ENCODE assay signal across 9 mouse cellular contexts in the genomic region with DNA sequence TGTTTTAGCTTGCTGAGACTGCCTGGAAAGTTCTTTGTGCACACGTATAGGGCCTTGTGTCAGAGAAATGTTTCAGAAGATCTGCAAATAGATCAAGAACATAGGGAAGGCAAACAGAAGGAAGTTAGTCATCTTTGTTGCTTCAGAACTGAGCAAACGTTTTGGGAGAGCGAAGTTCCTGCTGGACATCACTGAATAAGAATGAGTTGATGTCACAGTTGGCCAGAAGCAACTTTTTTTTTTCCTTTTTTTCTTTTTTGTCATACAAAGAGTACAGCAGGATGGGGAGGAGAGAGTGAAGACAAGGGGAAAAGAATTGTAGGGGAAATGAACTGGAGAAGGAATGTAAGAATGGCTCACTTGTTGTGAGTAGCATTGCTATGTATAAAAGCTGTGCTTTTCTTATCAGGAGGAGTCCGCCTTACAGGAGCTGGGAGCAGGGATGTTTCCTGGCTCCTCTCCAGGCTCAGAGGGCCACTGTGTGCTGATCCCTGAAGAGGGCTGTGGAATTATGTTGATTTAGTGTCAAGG. TPM values are rescaled to one million over a fixed set of nuclear protein-coding genes. Genes with fewer than 3 reads are reported as not detected.
DNase-seq lines count a peak whose midpoint lies in the region; TF ChIP-seq lines count a peak whose summit lies in the region.
"Had no signal": no experiment of that assay in that cellular context is flagged by ENCODE, and none has a peak within 500 bp of the region (broad histone marks: within the 10 kb centered on the region; RNA-seq: fewer than 3 reads in every experiment).

No protein-coding gene starts in this region.

- no peak overlapping the region for H3K4me3 ChIP-seq in kidney, adult 2 months (ENCODE audit: insufficient read depth, low read depth, low read length)

- TF ChIP-seq POLR2A in kidney, adult 2 months (IDR thresholded peaks at IDR 0.05; ENCODE audit: low read depth, low read length) = no peak

- intact Hi-C loops in heart, postnatal 10 days (cut with DNase I) = loop anchor here (5.0 kb wide), 1 partner anchor 41 kb away; no protein-coding TSS in a partner anchor

- H3K36me3 ChIP-seq in kidney, adult 2 months (ENCODE audit: control insufficient read depth, insufficient read depth, low read length) = no peaks in the 10 kb centered on the region

- WGBS in kidney, adult 2 months = 46% methylated on average over 4 of the region's 4 CpGs

- H3K27me3 ChIP-seq in kidney, adult 2 months (replicated peaks; ENCODE audit: control insufficient read depth, insufficient read depth, low read length) = no peaks in the 10 kb centered on the region

- H3K4me1 ChIP-seq in kidney, adult 2 months (ENCODE audit: control insufficient read depth, insufficient read depth, low read length) = no peaks in the 10 kb centered on the region; the same call in 1 of the 2 replicates

- no peak for TF ChIP-seq CTCF in kidney, adult 2 months (conservative IDR thresholded peaks at IDR 0.05; ENCODE audit: insufficient read depth, insufficient read length, low read depth, low read length)

- H3K27ac ChIP-seq in kidney, adult 2 months (ENCODE audit: insufficient read depth, low read depth, low read length) = no peak overlapping the region

- DNase-seq in kidney, adult 2 months = peak; percentile 33
- DNase-seq in kidney, adult 18-20 months = no peak
- peak; percentile 52 for DNase-seq in adrenal gland, postnatal 14 days
- DNase-seq in heart, postnatal 10 days = peak; percentile 67 to 71
- peak; percentile 49 for DNase-seq in ovary, postnatal 36 days (ENCODE audit: low spot score)
- DNase-seq in left cerebral cortex, adult 18-20 months (ENCODE audit: low spot score in 2 of 2) = no peak
- no peak for DNase-seq in spleen, postnatal 14 days (ENCODE audit: low spot score in 2 of 2)
- no peak for DNase-seq in spleen, postnatal 10 days (ENCODE audit: low spot score in 2 of 2)
- DNase-seq: cerebellum, adult 11 months had no signal

RNA-seq across cellular contexts. Expression of a gene that starts 31.6 kb away (rescaled TPM):
- 14.5 and 15.1 TPM in 2 replicates for polyA plus RNA-seq in kidney, adult 2 months (2012; rRNA removed)
- total RNA-seq in adrenal gland, postnatal 14 days (2021) = 11.9 TPM in 2 replicates
- 10 to 100 TPM; 10.8 to 11.3 TPM for total RNA-seq in heart, postnatal 10 days (2021)
- total RNA-seq in left cerebral cortex, adult 18-20 months (2021) = 10 to 100 TPM; 37.3 to 38.4 TPM

RNA-seq across cellular contexts. Expression of a gene that starts 38.7 kb away (rescaled TPM):
- 8.8 and 9.6 TPM in 2 replicates for polyA plus RNA-seq in kidney, adult 2 months (2012; rRNA removed)
- total RNA-seq in adrenal gland, postnatal 14 days (2021) = 4.7 and 5.7 TPM in 2 replicates
- 1 to 10 TPM; 7.0 to 9.8 TPM for total RNA-seq in heart, postnatal 10 days (2021)
- 10 to 100 TPM; 12.8 to 14.9 TPM for total RNA-seq in left cerebral cortex, adult 18-20 months (2021)

Comparison
In these comparisons a context has a peak if more than half of its experiments do, and no peak if none do; other contexts are left out.
1. DNase-seq: peak in kidney, adult 2 months (single experiment), adrenal gland, postnatal 14 days (single experiment), heart, postnatal 10 days (2 of 2) and ovary, postnatal 36 days (single experiment); none in kidney, adult 18-20 months (single experiment), left cerebral cortex, adult 18-20 months (0 of 2), spleen, postnatal 14 days (0 of 2) and spleen, postnatal 10 days (0 of 2).